Mouse (Mus musculus): Measurements from ENCODE around the gene Pde4c. TPM values are rescaled to one million over a fixed set of nuclear protein-coding genes. Genes with fewer than 3 reads are reported as not detected.

Gene Pde4c
- polyA plus RNA-seq, 1 experiment from 2014 or later, result 0.42 TPM

- Histone ChIP-seq H3K9me3 (ENCODE audit: control insufficient read depth, low read length) (no peaks in the 10 kb centered on the region), H3K27me3 (replicated peaks; ENCODE audit: control insufficient read depth, insufficient read depth, low read length) (peaks cover 14% of the 10 kb centered on the region), H3K27ac (ENCODE audit: low read depth) (no peak overlapping the region), H3K9ac (ENCODE audit: low read length) (no peak overlapping the region), H3K4me2 (ENCODE audit: low read length) (no peak overlapping the region), H3K4me3 (ENCODE audit: low read depth, low read length) (no peak overlapping the region), H3K4me1 (replicated peaks; ENCODE audit: control insufficient read depth, insufficient read depth, low read length) (no peaks in the 10 kb centered on the region), H3K36me3 (ENCODE audit: control insufficient read depth, insufficient read depth, low read length) (no peaks in the 10 kb centered on the region)
- ATAC-seq (replicated peaks; ENCODE audit: low FRiP score, low TSS enrichment, low read depth) (no peak), DNase-seq (ENCODE audit: low spot score) (no peak)
- WGBS, result 77% methylated on average over 12 of the region's 12 CpGs
Observed at GRCm38 (mm10) chr8:70724216-70724615, 696 bp downstream of the Pde4c start.

GRCm38 (mm10) chr8:70725792-70726447 lies 2.4 kb downstream of the Pde4c start:
- peak; percentile 75 for DNase-seq (ENCODE audit: low spot score)
- Histone ChIP-seq H3K9ac (ENCODE audit: low read length) (no peak overlapping the region), H3K4me2 (ENCODE audit: low read length) (no peak overlapping the region), H3K9me3 (ENCODE audit: control insufficient read depth, low read length) (no peaks in the 10 kb centered on the region), H3K27ac (ENCODE audit: low read depth) (no peak overlapping the region), H3K27me3 (replicated peaks; ENCODE audit: control insufficient read depth, insufficient read depth, low read length) (peaks cover 24% of the 10 kb centered on the region), H3K4me3 (ENCODE audit: low read depth, low read length) (no peak overlapping the region), H3K36me3 (ENCODE audit: control insufficient read depth, insufficient read depth, low read length) (no peaks in the 10 kb centered on the region), H3K4me1 (replicated peaks; ENCODE audit: control insufficient read depth, insufficient read depth, low read length) (0 out of 2 replicates have a peak, but pooled peaks cover 6% of the 10 kb centered on the region)
- ATAC-seq (replicated peaks; ENCODE audit: low FRiP score, low TSS enrichment, low read depth), result no peak
- WGBS, result 26% methylated on average over 14 of the region's 14 CpGs

- WGBS, result 48% methylated on average over 11 of the region's 11 CpGs
- Histone ChIP-seq H3K27me3 (replicated peaks; ENCODE audit: control insufficient read depth, insufficient read depth, low read length) (peaks cover 24% of the 10 kb centered on the region), H3K9ac (ENCODE audit: low read length) (no peak overlapping the region), H3K36me3 (ENCODE audit: control insufficient read depth, insufficient read depth, low read length) (no peaks in the 10 kb centered on the region), H3K27ac (ENCODE audit: low read depth) (no peak overlapping the region), H3K4me2 (ENCODE audit: low read length) (no peak overlapping the region), H3K4me1 (replicated peaks; ENCODE audit: control insufficient read depth, insufficient read depth, low read length) (0 out of 2 replicates have a peak, but pooled peaks cover 6% of the 10 kb centered on the region), H3K9me3 (ENCODE audit: control insufficient read depth, low read length) (no peaks in the 10 kb centered on the region), H3K4me3 (ENCODE audit: low read depth, low read length) (no peak overlapping the region)
- DNase-seq (ENCODE audit: low spot score) (no peak), ATAC-seq (replicated peaks; ENCODE audit: low FRiP score, low TSS enrichment, low read depth) (no peak)
Observed at GRCm38 (mm10) chr8:70726721-70727120, 3.2 kb downstream of the Pde4c start.

GRCm38 (mm10) chr8:70729808-70730475 lies 6.4 kb downstream of the Pde4c start:
- Histone ChIP-seq H3K36me3 (ENCODE audit: control insufficient read depth, insufficient read depth, low read length) (no peaks in the 10 kb centered on the region), H3K27me3 (replicated peaks; ENCODE audit: control insufficient read depth, insufficient read depth, low read length) (peaks cover 24% of the 10 kb centered on the region), H3K4me1 (replicated peaks; ENCODE audit: control insufficient read depth, insufficient read depth, low read length) (0 out of 2 replicates have a peak, but pooled peaks cover 6% of the 10 kb centered on the region), H3K4me2 (ENCODE audit: low read length) (peak overlapping the region; percentile 48), H3K27ac (ENCODE audit: low read depth) (no peak overlapping the region), H3K9ac (ENCODE audit: low read length) (peak overlapping the region; percentile 23; the same call in 1 of the 2 replicates), H3K9me3 (ENCODE audit: control insufficient read depth, low read length) (no peaks in the 10 kb centered on the region), H3K4me3 (ENCODE audit: low read depth, low read length) (peak overlapping the region; percentile 32)
- peak; percentile 64 for DNase-seq (ENCODE audit: low spot score)
- peak; percentile 75 for ATAC-seq (replicated peaks; ENCODE audit: low FRiP score, low TSS enrichment, low read depth)
- 3% methylated on average over 34 of the region's 34 CpGs for WGBS

GRCm38 (mm10) chr8:70730956-70731355 lies 7.4 kb downstream of the Pde4c start:
- DNase-seq (ENCODE audit: low spot score) (no peak), ATAC-seq (replicated peaks; ENCODE audit: low FRiP score, low TSS enrichment, low read depth) (no peak)
- H3K4me1 ChIP-seq (replicated peaks; ENCODE audit: control insufficient read depth, insufficient read depth, low read length), result 0 out of 2 replicates have a peak, but pooled peaks cover 6% of the 10 kb centered on the region
- peaks cover 24% of the 10 kb centered on the region for H3K27me3 ChIP-seq (replicated peaks; ENCODE audit: control insufficient read depth, insufficient read depth, low read length)
- no peak overlapping the region for H3K4me3 ChIP-seq (ENCODE audit: low read depth, low read length)
- H3K4me2 ChIP-seq (ENCODE audit: low read length), result no peak overlapping the region
- no peaks in the 10 kb centered on the region for H3K36me3 ChIP-seq (ENCODE audit: control insufficient read depth, insufficient read depth, low read length)
- H3K9ac ChIP-seq (ENCODE audit: low read length), result no peak overlapping the region
- 86% methylated on average over 4 of the region's 4 CpGs for WGBS
- no peaks in the 10 kb centered on the region for H3K9me3 ChIP-seq (ENCODE audit: control insufficient read depth, low read length)
- no peak overlapping the region for H3K27ac ChIP-seq (ENCODE audit: low read depth)

- Histone ChIP-seq H3K36me3 (ENCODE audit: control insufficient read depth, insufficient read depth, low read length) (no peaks in the 10 kb centered on the region), H3K4me3 (ENCODE audit: low read depth, low read length) (no peak overlapping the region), H3K27ac (ENCODE audit: low read depth) (no peak overlapping the region), H3K9ac (ENCODE audit: low read length) (no peak overlapping the region), H3K4me2 (ENCODE audit: low read length) (no peak overlapping the region), H3K27me3 (replicated peaks; ENCODE audit: control insufficient read depth, insufficient read depth, low read length) (peaks cover 14% of the 10 kb centered on the region), H3K9me3 (ENCODE audit: control insufficient read depth, low read length) (no peaks in the 10 kb centered on the region), H3K4me1 (replicated peaks; ENCODE audit: control insufficient read depth, insufficient read depth, low read length) (0 out of 2 replicates have a peak, but pooled peaks cover 6% of the 10 kb centered on the region)
- ATAC-seq (replicated peaks; ENCODE audit: low FRiP score, low TSS enrichment, low read depth), result no peak
- WGBS, result 64% methylated on average over 5 of the region's 5 CpGs
- no peak for DNase-seq (ENCODE audit: low spot score)
Observed at GRCm38 (mm10) chr8:70737705-70738104, 14.2 kb downstream of the Pde4c start.

GRCm38 (mm10) chr8:70738211-70738610 lies 14.7 kb downstream of the Pde4c start:
- no peak overlapping the region for H3K9ac ChIP-seq (ENCODE audit: low read length)
- H3K4me2 ChIP-seq (ENCODE audit: low read length), result no peak overlapping the region
- no peaks in the 10 kb centered on the region for H3K9me3 ChIP-seq (ENCODE audit: control insufficient read depth, low read length)
- WGBS, result 64% methylated on average over 3 of the region's 3 CpGs
- H3K27ac ChIP-seq (ENCODE audit: low read depth), result no peak overlapping the region
- no peak overlapping the region for H3K4me3 ChIP-seq (ENCODE audit: low read depth, low read length)
- ATAC-seq (replicated peaks; ENCODE audit: low FRiP score, low TSS enrichment, low read depth), result no peak
- no peak for DNase-seq (ENCODE audit: low spot score)
- 0 out of 2 replicates have a peak, but pooled peaks cover 6% of the 10 kb centered on the region for H3K4me1 ChIP-seq (replicated peaks; ENCODE audit: control insufficient read depth, insufficient read depth, low read length)
- H3K36me3 ChIP-seq (ENCODE audit: control insufficient read depth, insufficient read depth, low read length), result no peaks in the 10 kb centered on the region
- H3K27me3 ChIP-seq (replicated peaks; ENCODE audit: control insufficient read depth, insufficient read depth, low read length), result peaks cover 19% of the 10 kb centered on the region

- Histone ChIP-seq H3K4me1 (replicated peaks; ENCODE audit: control insufficient read depth, insufficient read depth, low read length) (peaks cover 6% of the 10 kb centered on the region; the same call in 1 of the 2 replicates), H3K4me2 (ENCODE audit: low read length) (no peak overlapping the region), H3K27me3 (replicated peaks; ENCODE audit: control insufficient read depth, insufficient read depth, low read length) (peaks cover 50% of the 10 kb centered on the region), H3K9me3 (ENCODE audit: control insufficient read depth, low read length) (no peaks in the 10 kb centered on the region), H3K36me3 (ENCODE audit: control insufficient read depth, insufficient read depth, low read length) (no peaks in the 10 kb centered on the region), H3K27ac (ENCODE audit: low read depth) (no peak overlapping the region), H3K4me3 (ENCODE audit: low read depth, low read length) (no peak overlapping the region), H3K9ac (ENCODE audit: low read length) (no peak overlapping the region)
- WGBS, result 44% methylated on average over 5 of the region's 5 CpGs
- ATAC-seq (replicated peaks; ENCODE audit: low FRiP score, low TSS enrichment, low read depth) (no peak), DNase-seq (ENCODE audit: low spot score) (no peak)
Observed at GRCm38 (mm10) chr8:70741661-70742060, 18.1 kb downstream of the Pde4c start.

All from intestine, embryonic 14.5 days (tissue).